Mouse (Mus musculus) effector memory CD4-positive, alpha-beta T cell, adult 5 months (primary cell): ENCODE data around the gene Slk. TPM values are rescaled to one million over a fixed set of nuclear protein-coding genes. Genes with fewer than 3 reads are reported as not detected.

Experiments
- polyA plus RNA-seq: library from polyadenylated mRNA; unstranded; fragments of 100-300 nt; shearing (Covaris generic); gene quantifications from one replicate; pipeline ENCODE4 v1.2.1, GENCODE M21; 2017

Gene Slk
- polyA plus RNA-seq: 109 TPM

GRCm38 (mm10) chr19:47579225-47579787 is at the start of gene Slk:
Gene Slk (plus strand): TSS chr19:47579678.

GRCm38 (mm10) chr19:47537300-47537792 is 42.1 kb upstream of the Slk start, which contains the start of gene Stn1:
Gene Stn1 (minus strand): TSS chr19:47537507.

GRCm38 (mm10) chr19:47691994-47692393 is 112.5 kb downstream of the Slk start, which contains the start of gene Col17a1:
Gene Col17a1 (minus strand): TSS chr19:47692094.

Other genes starting within 250 kb of the Slk start
- 0.07 TPM for gene Sh3pxd2a, start 115.3 kb upstream of the Slk start, polyA plus RNA-seq
- 31.1 TPM for gene Stn1, start 42.2 kb upstream of the Slk start, polyA plus RNA-seq
- gene Col17a1, start 112.4 kb downstream of the Slk start, polyA plus RNA-seq: not detected
- 174 TPM for gene Sfr1, start 152.0 kb downstream of the Slk start, polyA plus RNA-seq